Mouse (Mus musculus): Measurements from ENCODE around the gene Ifnlr1. TPM values are rescaled to one million over a fixed set of nuclear protein-coding genes. Genes with fewer than 3 reads are reported as not detected.

The Ifnlr1 gene
- polyA plus RNA-seq, 1 experiment from 2014 or later, result 0.68 TPM

GRCm38 (mm10) chr4:135661994-135662393, 24.1 kb upstream of the Ifnlr1 start:
- Histone ChIP-seq H3K4me3 (no peak overlapping the region), H3K36me3 (no peaks in the 10 kb centered on the region), H3K4me2 (no peak overlapping the region), H3K9me3 (no peaks in the 10 kb centered on the region), H3K27ac (replicated peaks) (no peak overlapping the region), H3K9ac (no peak overlapping the region), H3K27me3 (replicated peaks) (0 out of 2 replicates have a peak, but pooled peaks cover 3% of the 10 kb centered on the region), H3K4me1 (peaks cover 41% of the 10 kb centered on the region)
- WGBS, result 77% methylated on average over 6 of the region's 6 CpGs
- ATAC-seq (ENCODE audit: extremely low read depth, insufficient number of reproducible peaks, low FRiP score, low TSS enrichment), result no peak

GRCm38 (mm10) chr4:135664656-135665055, 21.4 kb upstream of the Ifnlr1 start:
- no peak overlapping the region for H3K4me3 ChIP-seq
- H3K9me3 ChIP-seq, result no peaks in the 10 kb centered on the region
- H3K4me2 ChIP-seq, result no peak overlapping the region
- H3K9ac ChIP-seq, result no peak overlapping the region
- H3K27me3 ChIP-seq (replicated peaks), result peaks cover 5% of the 10 kb centered on the region
- no peak for ATAC-seq (ENCODE audit: extremely low read depth, insufficient number of reproducible peaks, low FRiP score, low TSS enrichment)
- 83% methylated on average over 6 of the region's 6 CpGs for WGBS
- H3K4me1 ChIP-seq, result peaks cover 15% of the 10 kb centered on the region
- H3K27ac ChIP-seq (replicated peaks), result no peak overlapping the region
- no peaks in the 10 kb centered on the region for H3K36me3 ChIP-seq

- H3K4me3 ChIP-seq, result no peak overlapping the region
- H3K27me3 ChIP-seq (replicated peaks), result peaks cover 19% of the 10 kb centered on the region
- no peak overlapping the region for H3K4me2 ChIP-seq
- peaks cover 7% of the 10 kb centered on the region for H3K4me1 ChIP-seq
- no peak overlapping the region for H3K9ac ChIP-seq
- 51% methylated on average over 17 of the region's 17 CpGs for WGBS
- H3K9me3 ChIP-seq, result no peaks in the 10 kb centered on the region
- no peaks in the 10 kb centered on the region for H3K36me3 ChIP-seq
- ATAC-seq (ENCODE audit: extremely low read depth, insufficient number of reproducible peaks, low FRiP score, low TSS enrichment), result no peak
- H3K27ac ChIP-seq (replicated peaks), result no peak overlapping the region
Measured at GRCm38 (mm10) chr4:135666192-135666975, 19.7 kb upstream of the Ifnlr1 start.

GRCm38 (mm10) chr4:135667266-135667844, 18.7 kb upstream of the Ifnlr1 start:
- H3K36me3 ChIP-seq, result no peaks in the 10 kb centered on the region
- no peak overlapping the region for H3K9ac ChIP-seq
- peaks cover 21% of the 10 kb centered on the region for H3K27me3 ChIP-seq (replicated peaks)
- H3K9me3 ChIP-seq, result no peaks in the 10 kb centered on the region
- no peak overlapping the region for H3K27ac ChIP-seq (replicated peaks)
- peaks cover 4% of the 10 kb centered on the region; the same call in 1 of the 2 replicates for H3K4me1 ChIP-seq
- H3K4me3 ChIP-seq, result no peak overlapping the region
- 12% methylated on average over 16 of the region's 16 CpGs for WGBS
- ATAC-seq (ENCODE audit: extremely low read depth, insufficient number of reproducible peaks, low FRiP score, low TSS enrichment), result no peak
- peak overlapping the region; percentile 24; the same call in 1 of the 2 replicates for H3K4me2 ChIP-seq

GRCm38 (mm10) chr4:135673507-135673906, 12.6 kb upstream of the Ifnlr1 start:
- H3K9ac ChIP-seq, result no peak overlapping the region
- H3K4me3 ChIP-seq, result no peak overlapping the region
- no peaks in the 10 kb centered on the region for H3K36me3 ChIP-seq
- no peak overlapping the region for H3K27ac ChIP-seq (replicated peaks)
- H3K27me3 ChIP-seq (replicated peaks), result peaks cover 17% of the 10 kb centered on the region
- H3K4me2 ChIP-seq, result no peak overlapping the region
- peaks cover 16% of the 10 kb centered on the region; the same call in 1 of the 2 replicates for H3K4me1 ChIP-seq
- 63% methylated on average over 3 of the region's 3 CpGs for WGBS
- ATAC-seq (ENCODE audit: extremely low read depth, insufficient number of reproducible peaks, low FRiP score, low TSS enrichment), result no peak
- no peaks in the 10 kb centered on the region for H3K9me3 ChIP-seq

- WGBS, result 65% methylated on average over 9 of the region's 9 CpGs
- Histone ChIP-seq H3K27ac (replicated peaks) (no peak overlapping the region), H3K4me1 (peaks cover 16% of the 10 kb centered on the region; the same call in 1 of the 2 replicates), H3K4me3 (no peak overlapping the region), H3K4me2 (no peak overlapping the region), H3K27me3 (replicated peaks) (peaks cover 14% of the 10 kb centered on the region; the same call in 1 of the 2 replicates), H3K9me3 (no peaks in the 10 kb centered on the region), H3K36me3 (no peaks in the 10 kb centered on the region), H3K9ac (no peak overlapping the region)
- ATAC-seq (ENCODE audit: extremely low read depth, insufficient number of reproducible peaks, low FRiP score, low TSS enrichment), result no peak
Measured at GRCm38 (mm10) chr4:135674993-135675392, 11.1 kb upstream of the Ifnlr1 start.

- no peak overlapping the region for H3K9ac ChIP-seq
- no peaks in the 10 kb centered on the region for H3K36me3 ChIP-seq
- no peaks in the 10 kb centered on the region for H3K9me3 ChIP-seq
- no peak for ATAC-seq (ENCODE audit: extremely low read depth, insufficient number of reproducible peaks, low FRiP score, low TSS enrichment)
- H3K27ac ChIP-seq (replicated peaks), result no peak overlapping the region
- no peak overlapping the region for H3K4me3 ChIP-seq
- 0 out of 2 replicates have a peak, but pooled peaks cover 1% of the 10 kb centered on the region for H3K27me3 ChIP-seq (replicated peaks)
- H3K4me1 ChIP-seq, result peaks cover 16% of the 10 kb centered on the region; the same call in 1 of the 2 replicates
- 63% methylated on average over 5 of the region's 5 CpGs for WGBS
- H3K4me2 ChIP-seq, result no peak overlapping the region
Measured at GRCm38 (mm10) chr4:135676476-135676875, 9.6 kb upstream of the Ifnlr1 start.

GRCm38 (mm10) chr4:135679316-135679715, 6.8 kb upstream of the Ifnlr1 start:
- H3K4me3 ChIP-seq, result no peak overlapping the region
- no peaks in the 10 kb centered on the region for H3K9me3 ChIP-seq
- H3K4me1 ChIP-seq, result peaks cover 8% of the 10 kb centered on the region
- H3K9ac ChIP-seq, result no peak overlapping the region
- H3K27me3 ChIP-seq (replicated peaks), result peaks cover 8% of the 10 kb centered on the region
- no peak overlapping the region for H3K4me2 ChIP-seq
- no peaks in the 10 kb centered on the region for H3K36me3 ChIP-seq
- ATAC-seq (ENCODE audit: extremely low read depth, insufficient number of reproducible peaks, low FRiP score, low TSS enrichment), result no peak
- 60% methylated on average over 4 of the region's 4 CpGs for WGBS
- H3K27ac ChIP-seq (replicated peaks), result no peak overlapping the region

GRCm38 (mm10) chr4:135681789-135682188, 4.3 kb upstream of the Ifnlr1 start:
- H3K36me3 ChIP-seq, result no peaks in the 10 kb centered on the region
- no peak overlapping the region for H3K27ac ChIP-seq (replicated peaks)
- 75% methylated on average over 5 of the region's 5 CpGs for WGBS
- no peak overlapping the region for H3K4me3 ChIP-seq
- no peak overlapping the region for H3K9ac ChIP-seq
- H3K27me3 ChIP-seq (replicated peaks), result peaks cover 31% of the 10 kb centered on the region
- peaks cover 6% of the 10 kb centered on the region for H3K4me1 ChIP-seq
- H3K9me3 ChIP-seq, result no peaks in the 10 kb centered on the region
- no peak overlapping the region for H3K4me2 ChIP-seq
- ATAC-seq (ENCODE audit: extremely low read depth, insufficient number of reproducible peaks, low FRiP score, low TSS enrichment), result no peak

GRCm38 (mm10) chr4:135683553-135683952, 2.5 kb upstream of the Ifnlr1 start:
- 18% methylated on average over 4 of the region's 4 CpGs for WGBS
- Histone ChIP-seq H3K4me2 (no peak overlapping the region), H3K4me3 (no peak overlapping the region)

GRCm38 (mm10) chr4:135684731-135685130, 1.4 kb upstream of the Ifnlr1 start:
- WGBS, result 22% methylated on average over 3 of the region's 3 CpGs
- Histone ChIP-seq H3K4me1 (peaks cover 6% of the 10 kb centered on the region), H3K27ac (replicated peaks) (no peak overlapping the region), H3K9me3 (no peaks in the 10 kb centered on the region), H3K9ac (no peak overlapping the region), H3K4me2 (no peak overlapping the region), H3K27me3 (replicated peaks) (peaks cover 60% of the 10 kb centered on the region), H3K36me3 (no peaks in the 10 kb centered on the region), H3K4me3 (no peak overlapping the region)
- ATAC-seq (ENCODE audit: extremely low read depth, insufficient number of reproducible peaks, low FRiP score, low TSS enrichment), result no peak

More at GRCm38 (mm10) chr4:135683553-135683952, 2.5 kb upstream of the Ifnlr1 start:
- peaks cover 48% of the 10 kb centered on the region for H3K27me3 ChIP-seq (replicated peaks)
- H3K27ac ChIP-seq (replicated peaks), result no peak overlapping the region
- H3K9me3 ChIP-seq, result no peaks in the 10 kb centered on the region
- H3K9ac ChIP-seq, result no peak overlapping the region
- peaks cover 6% of the 10 kb centered on the region for H3K4me1 ChIP-seq
- no peak for ATAC-seq (ENCODE audit: extremely low read depth, insufficient number of reproducible peaks, low FRiP score, low TSS enrichment)
- H3K36me3 ChIP-seq, result no peaks in the 10 kb centered on the region
